ENCODE assay signal across 16 mouse cellular contexts in genomic region chr12:108810309-108810708, GRCm38 (mm10).
"Had no signal": no experiment of that assay in that cellular context is flagged by ENCODE, and none has a peak within 500 bp of the region (broad histone marks: within the 10 kb centered on the region; RNA-seq: fewer than 3 reads in every experiment).

No protein-coding gene starts in this region.

- H3K27ac ChIP-seq: limb, embryonic 13.5 days; neural tube, embryonic 13.5 days had no signal

- H3K36me3 ChIP-seq: midbrain, embryonic 15.5 days had no signal

- H3K4me2 ChIP-seq: limb, embryonic 13.5 days; midbrain, embryonic 11.5 days; midbrain, embryonic 15.5 days; neural tube, embryonic 13.5 days had no signal

- H3K9ac ChIP-seq: limb, embryonic 13.5 days; midbrain, embryonic 15.5 days; neural tube, embryonic 13.5 days had no signal

- DNase-seq: kidney, adult 11 months; kidney, postnatal 10 days; kidney, postnatal 4 days; left cerebral cortex, postnatal 4 days; lung, postnatal 36 days; retina, postnatal 1 day; right cerebral cortex, postnatal 4 days; spleen, adult 18-20 months; thymus, adult 18-20 months; thymus, postnatal 14 days had no signal

- H3K4me3 ChIP-seq: layer of hippocampus, adult 2 months; limb, embryonic 13.5 days; midbrain, embryonic 15.5 days; neural tube, embryonic 13.5 days had no signal

- H3K9me3 ChIP-seq: limb, embryonic 13.5 days; midbrain, embryonic 15.5 days; neural tube, embryonic 13.5 days had no signal

- H3K4me1 ChIP-seq: limb, embryonic 13.5 days had no signal

- ATAC-seq: lung, postnatal 0 days; midbrain, embryonic 15.5 days had no signal

- H3K27me3 ChIP-seq: limb, embryonic 13.5 days; midbrain, embryonic 15.5 days; neural tube, embryonic 13.5 days had no signal
